Mouse (Mus musculus): ENCODE measurements around the gene Pdgfra.

Gene Pdgfra

GRCm38 (mm10) chr5:75151146-75151900 is 769 bp upstream of the Pdgfra start:
- Histone ChIP-seq H3K36me3 (ENCODE audit: control insufficient read depth, insufficient read depth, low read length, poor library complexity, severe bottlenecking) (no peaks in the 10 kb centered on the region), H3K27me3 (ENCODE audit: control insufficient read depth, insufficient read depth, low read length, poor library complexity, severe bottlenecking) (peaks cover 2% of the 10 kb centered on the region; the same call in 1 of the 2 replicates)
- DNase-seq (ENCODE audit: low read depth, low spot score) = peak; percentile 40

DNA sequence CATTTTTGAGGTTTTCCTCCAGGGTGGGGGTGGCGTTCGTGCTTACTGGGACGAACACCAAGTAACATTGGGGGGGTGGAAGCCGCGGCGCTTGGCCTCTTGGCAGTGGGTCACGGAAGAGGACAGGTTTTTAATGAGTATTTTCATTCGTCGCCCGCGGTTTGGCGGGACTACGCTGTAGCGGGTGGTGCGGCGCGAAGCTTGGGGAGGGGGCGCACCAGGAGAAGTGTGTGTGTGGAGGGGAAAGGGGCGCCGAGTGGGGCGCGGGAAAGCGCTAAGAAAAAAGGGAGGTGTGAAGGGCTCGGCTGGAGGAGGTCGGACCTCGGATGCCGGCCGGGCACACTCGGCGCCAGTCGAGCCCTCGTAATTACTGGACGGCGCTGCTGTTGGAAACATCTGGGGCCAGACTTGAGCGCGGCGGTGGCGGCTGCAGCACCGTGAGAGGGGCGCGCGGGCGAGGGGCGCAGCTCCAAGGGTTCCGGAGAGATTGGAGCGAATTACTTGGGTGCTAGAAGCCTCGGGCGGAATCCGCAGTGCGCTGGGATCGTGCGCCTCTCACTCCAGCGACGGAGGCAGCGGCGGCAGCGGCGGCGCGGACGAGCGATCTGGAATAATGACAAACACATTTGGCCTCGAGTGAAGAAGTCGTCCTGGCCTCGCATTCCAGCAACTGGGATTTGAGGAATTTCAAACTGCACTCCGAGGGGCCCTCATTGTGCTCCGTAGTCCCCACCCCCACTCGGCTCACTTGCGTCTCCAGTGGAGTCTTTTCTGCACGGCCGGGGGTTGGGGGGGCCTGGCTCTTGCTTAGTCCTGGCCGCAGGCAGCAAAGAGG is 916 bp downstream of the Pdgfra start:
- DNase-seq (ENCODE audit: low read depth, low spot score) = no peak
- Histone ChIP-seq H3K27me3 (ENCODE audit: control insufficient read depth, insufficient read depth, low read length, poor library complexity, severe bottlenecking) (peaks cover 2% of the 10 kb centered on the region; the same call in 1 of the 2 replicates), H3K36me3 (ENCODE audit: control insufficient read depth, insufficient read depth, low read length, poor library complexity, severe bottlenecking) (no peaks in the 10 kb centered on the region)

- Histone ChIP-seq H3K27me3 (ENCODE audit: control insufficient read depth, insufficient read depth, low read length, poor library complexity, severe bottlenecking) (peaks cover 2% of the 10 kb centered on the region; the same call in 1 of the 2 replicates), H3K36me3 (ENCODE audit: control insufficient read depth, insufficient read depth, low read length, poor library complexity, severe bottlenecking) (no peaks in the 10 kb centered on the region)
- DNase-seq (ENCODE audit: low read depth, low spot score) = no peak
Observed at GRCm38 (mm10) chr5:75153626-75153960, 1.5 kb downstream of the Pdgfra start.

DNA sequence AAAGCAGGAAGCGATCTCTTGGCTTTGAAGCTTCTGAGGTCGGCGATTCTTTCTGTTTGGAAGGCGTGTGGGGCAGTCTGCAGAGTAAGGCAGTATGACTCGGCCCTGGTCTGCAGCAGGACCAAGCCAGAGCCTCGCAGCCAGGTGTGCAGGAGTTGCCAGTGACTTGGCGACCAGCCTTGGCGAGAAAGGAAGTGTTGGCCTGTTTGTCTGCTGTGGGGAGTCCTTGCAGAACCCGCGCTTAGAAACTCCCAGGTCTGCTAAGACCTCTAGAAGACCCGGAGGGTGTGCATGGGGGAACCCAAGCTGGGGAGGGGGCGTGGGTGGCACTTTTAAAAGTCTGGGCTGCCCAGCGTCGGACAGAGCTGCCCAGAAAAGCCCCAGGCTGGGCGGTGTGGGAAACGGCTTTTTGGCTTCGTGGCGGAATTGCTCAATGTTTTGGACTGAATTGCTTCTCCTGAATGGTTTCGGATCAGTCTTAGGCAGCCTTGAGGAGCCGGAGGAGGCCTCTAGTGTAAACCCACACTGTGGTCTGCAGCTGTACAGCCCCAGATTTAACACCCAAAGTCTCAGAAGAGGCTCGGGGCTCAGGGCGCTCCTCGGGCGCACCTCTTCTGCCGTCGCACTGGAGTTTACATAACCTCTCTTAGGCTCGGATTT is 2.0 kb downstream of the Pdgfra start:
- no peak for DNase-seq (ENCODE audit: low read depth, low spot score)
- H3K36me3 ChIP-seq (ENCODE audit: control insufficient read depth, insufficient read depth, low read length, poor library complexity, severe bottlenecking) = no peaks in the 10 kb centered on the region
- peaks cover 2% of the 10 kb centered on the region; the same call in 1 of the 2 replicates for H3K27me3 ChIP-seq (ENCODE audit: control insufficient read depth, insufficient read depth, low read length, poor library complexity, severe bottlenecking)

DNA sequence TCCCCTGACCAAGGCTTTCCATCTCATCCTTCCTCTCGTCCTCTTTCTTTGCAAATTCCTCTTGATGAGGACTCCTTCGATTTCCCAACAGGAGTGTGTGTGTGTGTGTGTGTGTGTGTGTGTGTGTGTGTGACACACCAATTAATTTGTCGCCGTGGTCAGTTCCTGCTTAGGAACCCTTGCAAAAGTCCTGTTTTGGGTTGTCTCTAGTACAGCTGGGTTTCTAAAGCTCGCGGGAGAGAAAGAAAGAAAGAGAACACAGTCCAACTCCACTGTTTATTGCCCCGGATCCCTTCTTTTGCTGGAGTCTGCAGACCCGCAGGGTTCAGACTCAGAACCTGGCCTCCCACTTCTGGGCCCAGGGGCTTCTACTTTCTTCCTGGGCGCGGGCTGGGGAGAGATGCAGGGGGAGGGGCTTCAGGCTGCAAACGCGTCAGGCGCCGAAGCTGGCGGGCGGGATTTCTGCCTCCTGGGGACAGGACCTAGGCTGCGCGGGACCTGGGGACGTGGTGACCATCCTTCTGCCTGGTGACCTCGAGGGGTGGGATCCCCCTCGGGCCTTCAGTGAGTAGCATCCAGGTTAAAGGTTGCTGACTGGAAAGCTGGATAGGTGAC is 2.6 kb downstream of the Pdgfra start:
- no peaks in the 10 kb centered on the region for H3K36me3 ChIP-seq (ENCODE audit: control insufficient read depth, insufficient read depth, low read length, poor library complexity, severe bottlenecking)
- H3K27me3 ChIP-seq (ENCODE audit: control insufficient read depth, insufficient read depth, low read length, poor library complexity, severe bottlenecking) = peaks cover 2% of the 10 kb centered on the region; the same call in 1 of the 2 replicates
- no peak for DNase-seq (ENCODE audit: low read depth, low spot score)

GRCm38 (mm10) chr5:75155281-75155680 is 3.2 kb downstream of the Pdgfra start:
- Histone ChIP-seq H3K27me3 (ENCODE audit: control insufficient read depth, insufficient read depth, low read length, poor library complexity, severe bottlenecking) (peaks cover 2% of the 10 kb centered on the region; the same call in 1 of the 2 replicates), H3K36me3 (ENCODE audit: control insufficient read depth, insufficient read depth, low read length, poor library complexity, severe bottlenecking) (no peaks in the 10 kb centered on the region)
- no peak for DNase-seq (ENCODE audit: low read depth, low spot score)

- Histone ChIP-seq H3K27me3 (ENCODE audit: control insufficient read depth, insufficient read depth, low read length, poor library complexity, severe bottlenecking) (no peaks in the 10 kb centered on the region), H3K36me3 (ENCODE audit: control insufficient read depth, insufficient read depth, low read length, poor library complexity, severe bottlenecking) (no peaks in the 10 kb centered on the region)
- peak; percentile 50 for DNase-seq (ENCODE audit: low read depth, low spot score)
Observed at GRCm38 (mm10) chr5:75155741-75156553, 3.9 kb downstream of the Pdgfra start.

GRCm38 (mm10) chr5:75156554-75157036 is 4.5 kb downstream of the Pdgfra start:
- Histone ChIP-seq H3K27me3 (ENCODE audit: control insufficient read depth, insufficient read depth, low read length, poor library complexity, severe bottlenecking) (no peaks in the 10 kb centered on the region), H3K36me3 (ENCODE audit: control insufficient read depth, insufficient read depth, low read length, poor library complexity, severe bottlenecking) (no peaks in the 10 kb centered on the region)
- DNase-seq (ENCODE audit: low read depth, low spot score) = peak; percentile 20

DNA sequence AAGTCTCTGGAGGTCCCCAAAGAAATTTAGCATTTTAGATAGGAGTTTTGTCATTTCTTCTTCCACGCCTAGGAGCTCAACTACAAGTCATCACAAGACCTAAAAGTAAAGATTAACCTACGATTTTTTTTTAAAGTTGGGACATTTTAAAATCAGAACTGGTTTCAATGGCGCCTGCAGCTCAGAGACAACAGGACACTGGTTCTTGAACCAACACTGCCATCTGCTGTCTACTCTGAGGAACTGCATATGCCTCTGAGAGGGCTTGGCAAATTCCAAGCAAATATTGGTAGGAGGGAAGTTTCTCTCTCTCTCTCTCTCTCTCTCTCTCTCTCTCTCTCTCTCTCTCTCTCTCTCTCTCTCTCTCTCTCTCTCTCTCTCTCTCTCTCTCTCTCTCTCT is 4.9 kb downstream of the Pdgfra start:
- peak; percentile 78 for DNase-seq (ENCODE audit: low read depth, low spot score)
- no peaks in the 10 kb centered on the region for H3K27me3 ChIP-seq (ENCODE audit: control insufficient read depth, insufficient read depth, low read length, poor library complexity, severe bottlenecking)
- H3K36me3 ChIP-seq (ENCODE audit: control insufficient read depth, insufficient read depth, low read length, poor library complexity, severe bottlenecking) = no peaks in the 10 kb centered on the region

DNA sequence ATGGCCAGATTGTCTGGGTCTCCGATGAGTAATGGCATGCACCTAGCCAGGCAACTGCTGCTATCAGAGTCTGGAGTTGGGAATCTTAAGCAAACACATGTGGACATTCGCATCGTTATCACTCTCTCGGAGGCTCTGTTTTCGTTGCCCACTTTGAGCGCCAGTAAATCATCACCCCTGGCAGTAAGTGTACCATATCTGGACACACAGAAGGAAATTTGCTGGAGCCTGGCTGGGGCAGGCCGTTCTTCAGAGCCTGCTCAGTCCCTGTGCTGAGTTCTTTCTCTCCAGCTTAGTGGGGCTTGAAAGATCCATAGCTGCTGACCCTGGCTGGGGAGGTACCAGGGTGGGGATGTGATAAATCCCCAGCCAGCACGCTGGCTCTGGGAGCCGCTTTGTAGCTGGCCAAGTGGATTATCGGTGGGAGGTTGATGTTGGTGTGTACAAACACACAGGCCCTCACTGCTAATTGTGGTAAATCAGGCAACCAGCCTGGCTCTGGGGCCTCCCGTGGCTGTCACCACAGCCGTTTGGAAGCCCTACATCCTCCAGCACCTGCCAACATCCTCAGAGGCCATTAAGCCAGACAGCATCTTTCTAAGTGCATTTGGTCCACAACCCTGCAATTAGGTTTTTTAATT is 8.6 kb downstream of the Pdgfra start:
- Histone ChIP-seq H3K27me3 (ENCODE audit: control insufficient read depth, insufficient read depth, low read length, poor library complexity, severe bottlenecking) (no peaks in the 10 kb centered on the region), H3K36me3 (ENCODE audit: control insufficient read depth, insufficient read depth, low read length, poor library complexity, severe bottlenecking) (no peaks in the 10 kb centered on the region)
- no peak for DNase-seq (ENCODE audit: low read depth, low spot score)

DNA sequence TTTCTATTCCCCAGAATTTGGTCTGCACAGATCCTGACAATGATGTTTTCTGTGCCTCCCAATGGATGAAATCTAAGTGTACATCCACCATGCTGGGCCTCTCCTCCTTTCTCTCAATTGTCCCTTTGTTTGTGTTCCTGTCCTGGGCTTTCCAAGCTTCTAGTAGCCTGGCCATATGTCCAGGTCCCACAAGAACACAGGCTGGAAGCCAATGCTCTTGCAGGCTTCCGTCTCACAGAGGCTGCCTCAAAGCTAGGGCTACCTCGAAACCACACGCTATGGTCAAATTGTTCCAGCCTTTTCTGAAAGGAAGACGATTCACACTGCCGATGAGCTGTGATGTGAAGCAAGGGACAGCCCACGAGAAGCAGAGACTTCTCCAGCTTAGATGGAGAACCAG is 9.5 kb downstream of the Pdgfra start:
- H3K36me3 ChIP-seq (ENCODE audit: control insufficient read depth, insufficient read depth, low read length, poor library complexity, severe bottlenecking) = no peaks in the 10 kb centered on the region
- no peak for DNase-seq (ENCODE audit: low read depth, low spot score)
- H3K27me3 ChIP-seq (ENCODE audit: control insufficient read depth, insufficient read depth, low read length, poor library complexity, severe bottlenecking) = no peaks in the 10 kb centered on the region

GRCm38 (mm10) chr5:75163289-75163951 is 11.3 kb downstream of the Pdgfra start:
- Histone ChIP-seq H3K27me3 (ENCODE audit: control insufficient read depth, insufficient read depth, low read length, poor library complexity, severe bottlenecking) (no peaks in the 10 kb centered on the region), H3K36me3 (ENCODE audit: control insufficient read depth, insufficient read depth, low read length, poor library complexity, severe bottlenecking) (no peaks in the 10 kb centered on the region)
- DNase-seq (ENCODE audit: low read depth, low spot score) = no peak

DNA sequence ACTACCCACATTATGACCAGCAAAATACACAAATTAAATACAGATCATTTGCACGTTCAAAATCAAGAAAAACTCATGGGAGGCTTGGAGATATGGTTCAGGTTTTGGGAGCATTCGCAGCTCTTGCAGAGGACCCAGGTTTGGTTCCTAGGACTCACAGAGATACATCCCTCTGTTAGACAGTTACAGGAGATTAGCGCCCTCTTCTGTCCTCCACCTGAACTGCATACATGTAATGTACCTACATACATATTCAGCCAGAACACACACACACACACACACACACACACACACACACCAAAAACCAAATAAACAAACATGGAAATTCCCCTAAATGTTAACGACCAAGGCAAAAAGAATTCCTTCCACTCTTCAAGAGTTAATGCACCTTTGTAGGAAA is 12.6 kb downstream of the Pdgfra start:
- Histone ChIP-seq H3K36me3 (ENCODE audit: control insufficient read depth, insufficient read depth, low read length, poor library complexity, severe bottlenecking) (no peaks in the 10 kb centered on the region), H3K27me3 (ENCODE audit: control insufficient read depth, insufficient read depth, low read length, poor library complexity, severe bottlenecking) (no peaks in the 10 kb centered on the region)
- DNase-seq (ENCODE audit: low read depth, low spot score) = no peak

All from splenic B cell, adult 2 months (primary cell).